Mouse (Mus musculus) midbrain, postnatal 0 days (tissue): ENCODE data around the gene Tmem216. TPM values are rescaled to one million over a fixed set of nuclear protein-coding genes. Genes with fewer than 3 reads are reported as not detected.

Experiments
- ATAC-seq: fragments of 200-750 bp; cut with Nextera tagmentation; 2 replicates; pipeline ENCODE4 v1.8.0; 2017; ENCODE audit warnings: moderate number of reproducible peaks, mild to moderate bottlenecking, moderate TSS enrichment, moderate library complexity; ENCODE audit not compliant: low FRiP score
- DNase-seq: peaks from one replicate; pipeline ENCODE4 v3.0.0-alpha.2; 2015; ENCODE audit warnings: low spot score
- H3K27ac ChIP-seq: fragments of 300-500 bp; sonication (generic); 2 replicates; pipeline ENCODE4 v1.5.1; 2014; ENCODE audit warnings: low read depth, mild to moderate bottlenecking, low read length, mixed read lengths
- H3K27me3 ChIP-seq: fragments of 300-500 bp; sonication (generic); 2 replicates; pipeline ENCODE4 v1.6.1; 2014; ENCODE audit warnings: low read length, control low read depth, mixed read lengths; ENCODE audit not compliant: insufficient read depth
- H3K36me3 ChIP-seq: fragments of 300-500 bp; sonication (generic); 2 replicates; pipeline ENCODE4 v1.6.1; 2014; ENCODE audit warnings: low read length, control low read depth, mixed read lengths; ENCODE audit not compliant: insufficient read depth
- H3K4me1 ChIP-seq: fragments of 300-500 bp; sonication (generic); 2 replicates; pipeline ENCODE4 v1.6.1; 2014; ENCODE audit warnings: mild to moderate bottlenecking, control low read depth, antibody characterized with exemption, low read length, mixed read lengths; ENCODE audit not compliant: insufficient read depth
- H3K4me2 ChIP-seq: fragments of 300-500 bp; sonication (generic); 2 replicates; pipeline ENCODE4 v1.6.1; 2014; ENCODE audit warnings: low read depth, mild to moderate bottlenecking, low read length, mixed read lengths; ENCODE audit not compliant: poor library complexity, severe bottlenecking
- H3K4me3 ChIP-seq: fragments of 300-500 bp; sonication (generic); 2 replicates; pipeline ENCODE4 v1.5.1; 2014; ENCODE audit warnings: low read depth, mild to moderate bottlenecking, low read length, moderate library complexity
- H3K9ac ChIP-seq: fragments of 300-500 bp; sonication (generic); replicated peaks from 2 replicates; pipeline ENCODE4 v1.6.1; 2014; ENCODE audit warnings: mild to moderate bottlenecking, low read length, moderate library complexity, mixed read lengths; ENCODE audit not compliant: poor library complexity, severe bottlenecking
- H3K9me3 ChIP-seq: fragments of 300-500 bp; sonication (generic); 2 replicates; pipeline ENCODE4 v1.6.1; 2016; ENCODE audit warnings: low read length, control low read depth
- CTCF ChIP-seq: IDR thresholded peaks from 2 replicates; pipeline ENCODE4 v1.5.1; 2016; ENCODE audit warnings: antibody characterized with exemption, mild to moderate bottlenecking
- WGBS: fragments of 180-500 bp; shearing (Covaris S2); extraction: QIAGEN DNeasy Blood & Tissue Kit; methylation state at CpG from one replicate; pipeline ENCODE4 v1.1.7; 2014; 5-methylcytosine and 5-hydroxymethylcytosine counted together
- polyA plus RNA-seq: library from polyadenylated mRNA; unstranded; fragments of >200 nt; fragmentation: Nextera tagmentation; extraction: Ambion mirVana; gene quantifications from 2 replicates; pipeline ENCODE4 v1.2.1, GENCODE M21; 2015
- total RNA-seq: library from RNA; depleted of rRNA; stranded (reverse); fragments of >200 nt; gene quantifications from 2 replicates; pipeline ENCODE4 v1.2.3, GENCODE M21; 2014

Tmem216 gene
- total and polyA plus RNA-seq, 2 experiments from 2014 or later = 33.8 to 41.5 TPM

- DNase-seq (peak; percentile 39), ATAC-seq (no peak)
- H3K9ac ChIP-seq = no peak overlapping the region
- no peaks in the 10 kb centered on the region for H3K27me3 ChIP-seq
- 40% methylated on average over 1 of the region's 1 CpGs for WGBS
- no peak overlapping the region for H3K4me3 ChIP-seq
- H3K36me3 ChIP-seq = peaks cover 16% of the 10 kb centered on the region
- no peaks in the 10 kb centered on the region for H3K9me3 ChIP-seq
- peak; percentile 72 for TF ChIP-seq CTCF
- H3K4me1 ChIP-seq = peaks cover 8% of the 10 kb centered on the region; the same call in 1 of the 2 replicates
- no peak overlapping the region for H3K27ac ChIP-seq
- H3K4me2 ChIP-seq = no peak overlapping the region
Observed at GRCm38 (mm10) chr19:10520355-10520754, 35.7 kb downstream of the Tmem216 start.

GRCm38 (mm10) chr19:10510759-10511330 lies 45.2 kb downstream of the Tmem216 start:
- no peak for TF ChIP-seq CTCF
- H3K9me3 ChIP-seq = no peaks in the 10 kb centered on the region
- H3K27ac ChIP-seq = no peak overlapping the region
- ATAC-seq = no peak
- no peak for DNase-seq
- no peak overlapping the region for H3K4me3 ChIP-seq
- no peak overlapping the region for H3K4me2 ChIP-seq
- H3K9ac ChIP-seq = no peak overlapping the region
- H3K27me3 ChIP-seq = no peaks in the 10 kb centered on the region
- peaks cover 21% of the 10 kb centered on the region for H3K36me3 ChIP-seq
- no peaks in the 10 kb centered on the region for H3K4me1 ChIP-seq
- 84% methylated on average over 6 of the region's 6 CpGs for WGBS

- Histone ChIP-seq H3K9me3 (no peaks in the 10 kb centered on the region), H3K36me3 (peaks cover 18% of the 10 kb centered on the region), H3K4me2 (no peak overlapping the region), H3K27me3 (no peaks in the 10 kb centered on the region), H3K4me3 (no peak overlapping the region), H3K9ac (no peak overlapping the region), H3K27ac (no peak overlapping the region), H3K4me1 (no peaks in the 10 kb centered on the region)
- peak; percentile 94 for TF ChIP-seq CTCF
- ATAC-seq (peak; percentile 83), DNase-seq (peak; percentile 63)
- 3% methylated on average over 4 of the region's 4 CpGs for WGBS
Observed at GRCm38 (mm10) chr19:10502571-10502970, 53.5 kb downstream of the Tmem216 start.

- WGBS = 93% methylated on average over 8 of the region's 8 CpGs
- H3K4me2 ChIP-seq = no peak overlapping the region
- H3K27ac ChIP-seq = no peak overlapping the region
- H3K36me3 ChIP-seq = peaks cover 10% of the 10 kb centered on the region
- no peak for TF ChIP-seq CTCF
- DNase-seq = no peak
- H3K27me3 ChIP-seq = no peaks in the 10 kb centered on the region
- ATAC-seq = no peak
- no peak overlapping the region for H3K4me3 ChIP-seq
- 0 out of 2 replicates have a peak, but pooled peaks cover 2% of the 10 kb centered on the region for H3K4me1 ChIP-seq
- no peak overlapping the region for H3K9ac ChIP-seq
- H3K9me3 ChIP-seq = no peaks in the 10 kb centered on the region
Observed at GRCm38 (mm10) chr19:10500581-10500980, 55.5 kb downstream of the Tmem216 start.

- peak; percentile 22 for DNase-seq
- peak overlapping the region; percentile 55 for H3K27ac ChIP-seq
- no peaks in the 10 kb centered on the region for H3K9me3 ChIP-seq
- H3K4me2 ChIP-seq = no peak overlapping the region
- no peak overlapping the region; the same call in 1 of the 2 replicates for H3K9ac ChIP-seq
- 49% methylated on average over 8 of the region's 8 CpGs for WGBS
- H3K27me3 ChIP-seq = no peaks in the 10 kb centered on the region
- no peak for ATAC-seq
- peaks cover 10% of the 10 kb centered on the region; the same call in 1 of the 2 replicates for H3K36me3 ChIP-seq
- TF ChIP-seq CTCF = no peak
- H3K4me3 ChIP-seq = no peak overlapping the region
- H3K4me1 ChIP-seq = 0 out of 2 replicates have a peak, but pooled peaks cover 2% of the 10 kb centered on the region
Observed at GRCm38 (mm10) chr19:10497512-10498160, 58.4 kb downstream of the Tmem216 start.

GRCm38 (mm10) chr19:10496976-10497375 lies 59.1 kb downstream of the Tmem216 start:
- ATAC-seq (peak; percentile 53), DNase-seq (no peak)
- Histone ChIP-seq H3K27me3 (no peaks in the 10 kb centered on the region), H3K27ac (peak overlapping the region; percentile 70), H3K36me3 (peaks cover 10% of the 10 kb centered on the region; the same call in 1 of the 2 replicates), H3K9ac (no peak overlapping the region; the same call in 1 of the 2 replicates), H3K4me3 (no peak overlapping the region), H3K9me3 (no peaks in the 10 kb centered on the region), H3K4me1 (0 out of 2 replicates have a peak, but pooled peaks cover 2% of the 10 kb centered on the region), H3K4me2 (no peak overlapping the region)
- TF ChIP-seq CTCF = no peak
- WGBS = 23% methylated on average over 2 of the region's 2 CpGs
